Mouse (Mus musculus) splenic B cell, adult 2 months (primary cell): ENCODE results near the gene Tacr3.

Experiments used
- DNase-seq: peaks from one replicate; pipeline ENCODE4 v3.0.0-alpha.2; 2011; ENCODE audit warnings: low read depth, low spot score
- H3K27me3 ChIP-seq: 2 replicates; pipeline ENCODE4 v1.6.1; 2012; ENCODE audit warnings: mild to moderate bottlenecking, low read length, moderate library complexity, mixed read lengths; ENCODE audit not compliant: control insufficient read depth, poor library complexity, insufficient read depth, severe bottlenecking
- H3K36me3 ChIP-seq: 2 replicates; pipeline ENCODE4 v1.6.1; 2012; ENCODE audit warnings: mild to moderate bottlenecking, low read length, moderate library complexity, mixed read lengths; ENCODE audit not compliant: control insufficient read depth, poor library complexity, insufficient read depth, severe bottlenecking

Gene Tacr3

GRCm38 (mm10) chr3:134828875-134829530 lies at the start of gene Tacr3:
Gene Tacr3, plus strand, starts transcription at chr3:134829007.
- H3K27me3 ChIP-seq, result no peaks in the 10 kb centered on the region
- no peak for DNase-seq
- no peaks in the 10 kb centered on the region for H3K36me3 ChIP-seq

- Histone ChIP-seq H3K27me3 (no peaks in the 10 kb centered on the region), H3K36me3 (no peaks in the 10 kb centered on the region)
- DNase-seq, result no peak
These were observed 324 bp upstream of the Tacr3 start for GRCm38 (mm10) chr3:134828492-134828874.

GRCm38 (mm10) chr3:134829531-134829921 lies 719 bp downstream of the Tacr3 start:
- Histone ChIP-seq H3K36me3 (no peaks in the 10 kb centered on the region), H3K27me3 (no peaks in the 10 kb centered on the region)
- no peak for DNase-seq

- H3K27me3 ChIP-seq, result no peaks in the 10 kb centered on the region
These were observed 22.5 kb downstream of the Tacr3 start for GRCm38 (mm10) chr3:134851342-134851741.

GRCm38 (mm10) chr3:134877701-134878100 lies 48.9 kb downstream of the Tacr3 start:
- no peaks in the 10 kb centered on the region for H3K27me3 ChIP-seq
- DNase-seq, result no peak
- no peaks in the 10 kb centered on the region for H3K36me3 ChIP-seq

More at GRCm38 (mm10) chr3:134851342-134851741, 22.5 kb downstream of the Tacr3 start:
- no peak for DNase-seq
- H3K36me3 ChIP-seq, result no peaks in the 10 kb centered on the region

- Histone ChIP-seq H3K36me3 (no peaks in the 10 kb centered on the region), H3K27me3 (no peaks in the 10 kb centered on the region)
- DNase-seq, result no peak
These were observed 67.0 kb downstream of the Tacr3 start for GRCm38 (mm10) chr3:134895831-134896230.

- Histone ChIP-seq H3K36me3 (no peaks in the 10 kb centered on the region), H3K27me3 (no peaks in the 10 kb centered on the region)
- no peak for DNase-seq
These were observed 80.1 kb downstream of the Tacr3 start for GRCm38 (mm10) chr3:134908890-134909289.

GRCm38 (mm10) chr3:134934703-134935102 lies 105.9 kb downstream of the Tacr3 start:
- Histone ChIP-seq H3K36me3 (no peaks in the 10 kb centered on the region), H3K27me3 (no peaks in the 10 kb centered on the region)
- DNase-seq, result no peak

GRCm38 (mm10) chr3:134935461-134935860 lies 106.7 kb downstream of the Tacr3 start:
- DNase-seq, result no peak
- no peaks in the 10 kb centered on the region for H3K36me3 ChIP-seq
- no peaks in the 10 kb centered on the region for H3K27me3 ChIP-seq

GRCm38 (mm10) chr3:134963461-134963860 lies 134.7 kb downstream of the Tacr3 start:
- Histone ChIP-seq H3K36me3 (no peaks in the 10 kb centered on the region), H3K27me3 (no peaks in the 10 kb centered on the region)
- no peak for DNase-seq

GRCm38 (mm10) chr3:134978902-134979301 lies 150.1 kb downstream of the Tacr3 start:
- no peak for DNase-seq
- H3K27me3 ChIP-seq, result no peaks in the 10 kb centered on the region
- H3K36me3 ChIP-seq, result no peaks in the 10 kb centered on the region

- H3K27me3 ChIP-seq, result no peaks in the 10 kb centered on the region
- no peak for DNase-seq
- no peaks in the 10 kb centered on the region for H3K36me3 ChIP-seq
These were observed 151.3 kb downstream of the Tacr3 start for GRCm38 (mm10) chr3:134980140-134980539.
